Mouse (Mus musculus): ENCODE measurements around the gene Mad1l1. TPM values are rescaled to one million over a fixed set of nuclear protein-coding genes. Genes with fewer than 3 reads are reported as not detected.

Gene Mad1l1
- polyA plus RNA-seq, 1 experiment from 2014 or later: 20.5 TPM

GRCm38 (mm10) chr5:140258633-140259032 lies 62.7 kb downstream of the Mad1l1 start:
- Histone ChIP-seq H3K9me3 (ENCODE audit: control insufficient read depth, low read length) (no peaks in the 10 kb centered on the region), H3K4me2 (ENCODE audit: low read length) (no peak overlapping the region), H3K36me3 (ENCODE audit: control insufficient read depth, insufficient read depth, low read length) (no peaks in the 10 kb centered on the region; the same call in 1 of the 2 replicates), H3K4me1 (ENCODE audit: control insufficient read depth in 2 of 2, insufficient read depth in 2 of 2, low read length in 2 of 2) (peaks cover 2 to 3% of the 10 kb centered on the region in 2 experiments), H3K27ac (replicated peaks in 1 of 2; ENCODE audit: control insufficient read depth in 1 of 2, insufficient read depth in 1 of 2, low read depth in 2 of 2, low read length in 2 of 2) (no peak overlapping the region), H3K9ac (ENCODE audit: low read length) (no peak overlapping the region), H3K4me3 (ENCODE audit: control insufficient read depth in 1 of 2, insufficient read depth in 1 of 2, low read depth in 1 of 2, low read length in 2 of 2) (no peak overlapping the region), H3K27me3 (ENCODE audit: control insufficient read depth, insufficient read depth, low read length) (peaks cover 24% of the 10 kb centered on the region)
- no peak for ATAC-seq (ENCODE audit: insufficient number of reproducible peaks, insufficient read depth, low FRiP score, low read depth)
- WGBS: 92% methylated on average over 5 of the region's 5 CpGs

- 92% methylated on average over 3 of the region's 3 CpGs for WGBS
- H3K27ac ChIP-seq (replicated peaks in 1 of 2; ENCODE audit: control insufficient read depth in 1 of 2, insufficient read depth in 1 of 2, low read depth in 2 of 2, low read length in 2 of 2): no peak overlapping the region
- no peaks in the 10 kb centered on the region for H3K9me3 ChIP-seq (ENCODE audit: control insufficient read depth, low read length)
- no peaks in the 10 kb centered on the region for H3K4me1 ChIP-seq (ENCODE audit: control insufficient read depth in 2 of 2, insufficient read depth in 2 of 2, low read length in 2 of 2)
- H3K36me3 ChIP-seq (ENCODE audit: control insufficient read depth, insufficient read depth, low read length): no peaks in the 10 kb centered on the region; the same call in 1 of the 2 replicates
- H3K4me3 ChIP-seq (ENCODE audit: control insufficient read depth in 1 of 2, insufficient read depth in 1 of 2, low read depth in 1 of 2, low read length in 2 of 2): no peak overlapping the region
- no peak overlapping the region for H3K9ac ChIP-seq (ENCODE audit: low read length)
- ATAC-seq (ENCODE audit: insufficient number of reproducible peaks, insufficient read depth, low FRiP score, low read depth): no peak
- no peak overlapping the region for H3K4me2 ChIP-seq (ENCODE audit: low read length)
- peaks cover 24% of the 10 kb centered on the region for H3K27me3 ChIP-seq (ENCODE audit: control insufficient read depth, insufficient read depth, low read length)
Observed at GRCm38 (mm10) chr5:140258035-140258434, 63.3 kb downstream of the Mad1l1 start.

- no peak overlapping the region for H3K27ac ChIP-seq (replicated peaks in 1 of 2; ENCODE audit: control insufficient read depth in 1 of 2, insufficient read depth in 1 of 2, low read depth in 2 of 2, low read length in 2 of 2)
- H3K4me2 ChIP-seq (ENCODE audit: low read length): no peak overlapping the region
- H3K4me3 ChIP-seq (ENCODE audit: control insufficient read depth in 1 of 2, insufficient read depth in 1 of 2, low read depth in 1 of 2, low read length in 2 of 2): no peak overlapping the region
- H3K36me3 ChIP-seq (ENCODE audit: control insufficient read depth, insufficient read depth, low read length): no peaks in the 10 kb centered on the region; the same call in 1 of the 2 replicates
- H3K4me1 ChIP-seq (ENCODE audit: control insufficient read depth in 2 of 2, insufficient read depth in 2 of 2, low read length in 2 of 2): no peaks in the 10 kb centered on the region
- no peak for ATAC-seq (ENCODE audit: insufficient number of reproducible peaks, insufficient read depth, low FRiP score, low read depth)
- no peaks in the 10 kb centered on the region for H3K9me3 ChIP-seq (ENCODE audit: control insufficient read depth, low read length)
- 90% methylated on average over 5 of the region's 5 CpGs for WGBS
- peaks cover 19% of the 10 kb centered on the region for H3K27me3 ChIP-seq (ENCODE audit: control insufficient read depth, insufficient read depth, low read length)
- H3K9ac ChIP-seq (ENCODE audit: low read length): no peak overlapping the region
Observed at GRCm38 (mm10) chr5:140257439-140257838, 63.9 kb downstream of the Mad1l1 start.

- ATAC-seq (ENCODE audit: insufficient number of reproducible peaks, insufficient read depth, low FRiP score, low read depth): no peak
- H3K27ac ChIP-seq (replicated peaks in 1 of 2; ENCODE audit: control insufficient read depth in 1 of 2, insufficient read depth in 1 of 2, low read depth in 2 of 2, low read length in 2 of 2): no peak overlapping the region
- H3K27me3 ChIP-seq (ENCODE audit: control insufficient read depth, insufficient read depth, low read length): peaks cover 14% of the 10 kb centered on the region
- no peak overlapping the region for H3K9ac ChIP-seq (ENCODE audit: low read length)
- H3K36me3 ChIP-seq (ENCODE audit: control insufficient read depth, insufficient read depth, low read length): no peaks in the 10 kb centered on the region; the same call in 1 of the 2 replicates
- 96% methylated on average over 10 of the region's 10 CpGs for WGBS
- no peaks in the 10 kb centered on the region for H3K4me1 ChIP-seq (ENCODE audit: control insufficient read depth in 2 of 2, insufficient read depth in 2 of 2, low read length in 2 of 2)
- no peak overlapping the region for H3K4me3 ChIP-seq (ENCODE audit: control insufficient read depth in 1 of 2, insufficient read depth in 1 of 2, low read depth in 1 of 2, low read length in 2 of 2)
- no peaks in the 10 kb centered on the region for H3K9me3 ChIP-seq (ENCODE audit: control insufficient read depth, low read length)
- H3K4me2 ChIP-seq (ENCODE audit: low read length): no peak overlapping the region
Observed at GRCm38 (mm10) chr5:140256685-140257084, 64.7 kb downstream of the Mad1l1 start.

- H3K4me1 ChIP-seq (ENCODE audit: control insufficient read depth in 2 of 2, insufficient read depth in 2 of 2, low read length in 2 of 2): no peaks in the 10 kb centered on the region
- no peak overlapping the region for H3K27ac ChIP-seq (replicated peaks in 1 of 2; ENCODE audit: control insufficient read depth in 1 of 2, insufficient read depth in 1 of 2, low read depth in 2 of 2, low read length in 2 of 2)
- H3K9me3 ChIP-seq (ENCODE audit: control insufficient read depth, low read length): no peaks in the 10 kb centered on the region
- no peaks in the 10 kb centered on the region; the same call in none of the 2 replicates for H3K27me3 ChIP-seq (ENCODE audit: control insufficient read depth, insufficient read depth, low read length)
- no peak overlapping the region for H3K9ac ChIP-seq (ENCODE audit: low read length)
- H3K36me3 ChIP-seq (ENCODE audit: control insufficient read depth, insufficient read depth, low read length): no peaks in the 10 kb centered on the region; the same call in 1 of the 2 replicates
- no peak overlapping the region for H3K4me2 ChIP-seq (ENCODE audit: low read length)
- no peak overlapping the region for H3K4me3 ChIP-seq (ENCODE audit: control insufficient read depth in 1 of 2, insufficient read depth in 1 of 2, low read depth in 1 of 2, low read length in 2 of 2)
- 84% methylated on average over 5 of the region's 5 CpGs for WGBS
- no peak for ATAC-seq (ENCODE audit: insufficient number of reproducible peaks, insufficient read depth, low FRiP score, low read depth)
Observed at GRCm38 (mm10) chr5:140255265-140255664, 66.1 kb downstream of the Mad1l1 start.

GRCm38 (mm10) chr5:140254656-140255055 lies 66.7 kb downstream of the Mad1l1 start:
- Histone ChIP-seq H3K27me3 (ENCODE audit: control insufficient read depth, insufficient read depth, low read length) (peaks cover 1% of the 10 kb centered on the region), H3K9ac (ENCODE audit: low read length) (no peak overlapping the region), H3K27ac (replicated peaks in 1 of 2; ENCODE audit: control insufficient read depth in 1 of 2, insufficient read depth in 1 of 2, low read depth in 2 of 2, low read length in 2 of 2) (no peak overlapping the region), H3K9me3 (ENCODE audit: control insufficient read depth, low read length) (no peaks in the 10 kb centered on the region), H3K36me3 (ENCODE audit: control insufficient read depth, insufficient read depth, low read length) (no peaks in the 10 kb centered on the region), H3K4me2 (ENCODE audit: low read length) (no peak overlapping the region), H3K4me1 (ENCODE audit: control insufficient read depth in 2 of 2, insufficient read depth in 2 of 2, low read length in 2 of 2) (no peaks in the 10 kb centered on the region), H3K4me3 (ENCODE audit: control insufficient read depth in 1 of 2, insufficient read depth in 1 of 2, low read depth in 1 of 2, low read length in 2 of 2) (no peak overlapping the region)
- WGBS: 85% methylated on average over 1 of the region's 1 CpGs
- no peak for ATAC-seq (ENCODE audit: insufficient number of reproducible peaks, insufficient read depth, low FRiP score, low read depth)

- Histone ChIP-seq H3K9ac (ENCODE audit: low read length) (no peak overlapping the region), H3K4me3 (ENCODE audit: control insufficient read depth in 1 of 2, insufficient read depth in 1 of 2, low read depth in 1 of 2, low read length in 2 of 2) (no peak overlapping the region), H3K27me3 (ENCODE audit: control insufficient read depth, insufficient read depth, low read length) (peaks cover 5% of the 10 kb centered on the region), H3K4me2 (ENCODE audit: low read length) (no peak overlapping the region), H3K36me3 (ENCODE audit: control insufficient read depth, insufficient read depth, low read length) (no peaks in the 10 kb centered on the region), H3K27ac (replicated peaks in 1 of 2; ENCODE audit: control insufficient read depth in 1 of 2, insufficient read depth in 1 of 2, low read depth in 2 of 2, low read length in 2 of 2) (no peak overlapping the region), H3K9me3 (ENCODE audit: control insufficient read depth, low read length) (no peaks in the 10 kb centered on the region), H3K4me1 (ENCODE audit: control insufficient read depth in 2 of 2, insufficient read depth in 2 of 2, low read length in 2 of 2) (no peaks in the 10 kb centered on the region)
- no peak for ATAC-seq (ENCODE audit: insufficient number of reproducible peaks, insufficient read depth, low FRiP score, low read depth)
- WGBS: 97% methylated on average over 2 of the region's 2 CpGs
Observed at GRCm38 (mm10) chr5:140251989-140252388, 69.4 kb downstream of the Mad1l1 start.

- H3K36me3 ChIP-seq (ENCODE audit: control insufficient read depth, insufficient read depth, low read length): no peaks in the 10 kb centered on the region
- H3K4me2 ChIP-seq (ENCODE audit: low read length): no peak overlapping the region
- H3K4me1 ChIP-seq (ENCODE audit: control insufficient read depth in 2 of 2, insufficient read depth in 2 of 2, low read length in 2 of 2): no peaks in the 10 kb centered on the region
- no peak for ATAC-seq (ENCODE audit: insufficient number of reproducible peaks, insufficient read depth, low FRiP score, low read depth)
- no peak overlapping the region for H3K9ac ChIP-seq (ENCODE audit: low read length)
- no peak overlapping the region for H3K27ac ChIP-seq (replicated peaks in 1 of 2; ENCODE audit: control insufficient read depth in 1 of 2, insufficient read depth in 1 of 2, low read depth in 2 of 2, low read length in 2 of 2)
- peaks cover 5% of the 10 kb centered on the region; the same call in 1 of the 2 replicates for H3K27me3 ChIP-seq (ENCODE audit: control insufficient read depth, insufficient read depth, low read length)
- H3K4me3 ChIP-seq (ENCODE audit: control insufficient read depth in 1 of 2, insufficient read depth in 1 of 2, low read depth in 1 of 2, low read length in 2 of 2): no peak overlapping the region
- H3K9me3 ChIP-seq (ENCODE audit: control insufficient read depth, low read length): no peaks in the 10 kb centered on the region
- 82% methylated on average over 3 of the region's 3 CpGs for WGBS
Observed at GRCm38 (mm10) chr5:140250370-140250769, 71.0 kb downstream of the Mad1l1 start.
